Mouse (Mus musculus) layer of hippocampus, adult 9-10 months (tissue): ENCODE measurements around the gene Cldn34a.
"Not testable (repeated sequence)": the region's sequence is repeated elsewhere in the genome, so short reads cannot be mapped to it uniquely, and the experiment has no call there.

ENCODE experiments used
- DNase-seq: peaks from one replicate; pipeline ENCODE4 v3.0.0; 2022; ENCODE audit warnings: low spot score

Cldn34a gene

GRCm38 (mm10) chrX:152563034-152563433, at the start of gene Cldn34a:
Cldn34a (plus strand) TSS chrX:152563334.
- DNase-seq = no peak

DNA sequence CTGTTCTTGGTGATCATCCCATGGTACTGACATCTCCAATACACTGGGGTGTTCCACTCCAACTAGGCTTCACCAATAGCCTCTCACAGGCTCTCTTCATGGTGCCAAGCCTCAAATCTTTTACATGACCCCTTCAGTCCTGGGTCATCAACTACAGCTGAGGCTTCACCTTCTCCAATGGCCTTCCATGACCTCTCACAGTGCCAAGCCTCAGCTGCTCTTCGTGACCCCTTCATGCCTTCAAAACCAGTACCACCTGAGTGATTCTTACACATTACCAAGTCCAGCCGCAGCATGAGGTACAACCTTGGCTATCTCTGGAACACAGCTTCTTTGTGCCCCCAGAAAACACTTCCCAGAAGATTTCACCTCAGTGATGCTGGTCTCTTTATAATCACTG, 44.5 kb upstream of the Cldn34a start:
- DNase-seq = not testable (repeated sequence)

DNA sequence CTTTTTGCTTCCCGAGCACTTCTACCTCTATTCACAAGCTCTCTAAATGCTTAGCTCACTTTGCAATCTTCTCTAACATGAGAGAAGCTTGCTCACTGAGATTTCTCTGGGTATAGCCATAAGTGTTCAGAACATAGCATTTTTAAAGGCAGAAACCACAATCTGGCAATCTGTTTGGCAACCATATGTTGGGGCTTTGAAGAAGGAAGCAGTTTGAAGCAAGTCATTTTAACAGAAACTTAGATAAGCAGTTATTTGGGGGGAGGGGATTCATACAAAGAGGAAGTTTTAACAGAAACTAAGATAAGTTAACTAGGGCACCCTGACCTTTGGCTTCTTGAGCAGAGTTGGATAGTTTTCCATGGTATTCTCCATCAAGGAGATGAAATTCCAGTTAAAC, 17.4 kb upstream of the Cldn34a start:
- no peak for DNase-seq

DNA sequence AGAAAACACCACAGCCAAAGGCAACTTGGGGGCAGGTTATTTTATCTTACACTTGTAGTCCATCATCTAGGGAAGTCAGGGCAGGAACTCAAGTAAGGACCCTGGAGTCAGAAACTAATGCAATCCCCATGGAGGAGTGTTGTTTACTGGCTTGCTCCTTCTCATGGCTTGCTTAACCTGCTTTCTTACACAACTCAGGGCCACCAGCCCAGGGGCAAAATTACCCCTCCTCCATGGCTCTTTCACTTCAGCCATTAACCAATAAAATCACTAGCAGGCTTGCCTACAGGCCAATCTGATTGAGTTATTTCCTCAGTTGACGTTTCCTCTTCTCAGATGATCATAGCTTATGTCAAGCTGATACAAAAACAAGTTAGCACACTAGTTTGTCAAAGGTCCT, 15.0 kb upstream of the Cldn34a start:
- no peak for DNase-seq

- DNase-seq = no peak
These were observed 5.7 kb upstream of the Cldn34a start for GRCm38 (mm10) chrX:152557446-152557845.
